Mouse (Mus musculus) ES-Bruce4 (cell line): ENCODE measurements around the gene Cyp26b1.

Experiments
- CTCF ChIP-seq: IDR thresholded peaks from one replicate; pipeline ENCODE4 v1.8.1; 2011; ENCODE audit warnings: low read depth, low read length
- EP300 ChIP-seq: IDR thresholded peaks from 2 replicates; pipeline ENCODE4 v1.6.1; 2011; ENCODE audit warnings: low read depth, low read length; ENCODE audit not compliant: insufficient read depth
- POLR2A ChIP-seq: IDR thresholded peaks from one replicate; pipeline ENCODE4 v1.8.1; 2011; ENCODE audit warnings: low read length; ENCODE audit not compliant: insufficient read depth

DNA sequence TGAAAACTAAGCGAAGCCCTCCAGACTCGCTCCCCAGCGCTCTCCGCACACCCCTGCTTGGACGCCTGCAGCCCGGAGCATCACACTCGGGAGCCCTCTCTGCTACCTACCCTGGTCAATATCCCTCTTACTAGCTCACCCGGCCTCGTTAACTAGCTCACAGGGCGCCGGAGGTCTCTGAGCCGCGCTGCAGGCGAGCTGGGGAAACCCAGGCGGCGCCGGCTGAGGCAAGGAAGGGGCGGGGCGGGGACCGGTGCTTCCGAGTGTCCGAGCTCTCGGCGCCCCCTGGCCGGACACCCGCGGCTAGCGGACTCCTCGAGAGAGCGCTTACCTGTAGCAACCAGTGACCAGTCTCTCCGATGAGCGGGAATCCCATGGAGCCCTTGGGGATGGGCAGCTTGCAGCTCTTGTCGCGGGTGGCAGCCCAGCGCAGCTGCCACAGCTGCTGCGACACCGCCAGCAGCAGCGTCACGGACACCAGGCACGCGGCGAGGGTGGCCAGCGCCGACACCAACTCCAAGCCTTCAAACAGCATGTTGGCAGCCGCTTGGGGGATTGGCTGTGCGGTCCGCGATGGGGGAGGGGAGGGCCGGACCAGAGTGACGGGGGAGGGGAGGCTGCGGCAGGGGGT, 6.1 kb downstream of the Cyp26b1 start:
- TF ChIP-seq CTCF (no peak), POLR2A (no peak), EP300 (no peak)
